Mouse (Mus musculus) lung, postnatal 10 days (tissue): ENCODE measurements at regions not wholly inside any gene's neighbourhood (a gene's known extent, or its start where the extent isn't known, plus 50 kb on each side); places are given as distances from the start of the nearest gene placed in this dataset.
A peak's percentile ranks its signal among the peaks of the same experiment; 100 is the strongest.

Experiments used
- DNase-seq: peaks from one replicate; pipeline ENCODE4 v3.0.0; 2021

GRCm38 (mm10) chr6:127355112-127355511 lies 91.5 kb upstream of the Parp11 start:
- no peak for DNase-seq

- DNase-seq: peak; percentile 31
These were observed 90.2 kb upstream of the Parp11 start for GRCm38 (mm10) chr6:127356442-127356841.

GRCm38 (mm10) chr6:127358805-127359204 lies 87.8 kb upstream of the Parp11 start:
- no peak for DNase-seq

- peak; percentile 90 for DNase-seq
These were observed 87.2 kb upstream of the Parp11 start for GRCm38 (mm10) chr6:127359391-127359874.

GRCm38 (mm10) chr6:127362166-127362565 lies 84.5 kb upstream of the Parp11 start:
- no peak for DNase-seq

- DNase-seq: peak; percentile 9
These were observed 83.5 kb upstream of the Parp11 start for GRCm38 (mm10) chr6:127362966-127363752.

GRCm38 (mm10) chr6:127363871-127364590 lies 82.6 kb upstream of the Parp11 start:
- DNase-seq: no peak

GRCm38 (mm10) chr6:127364591-127365187 lies 82.0 kb upstream of the Parp11 start:
- no peak for DNase-seq

- no peak for DNase-seq
These were observed 81.4 kb upstream of the Parp11 start for GRCm38 (mm10) chr6:127365246-127365645.

GRCm38 (mm10) chr6:127365651-127366050 lies 81.0 kb upstream of the Parp11 start:
- no peak for DNase-seq

GRCm38 (mm10) chr6:127373052-127373451 lies 73.6 kb upstream of the Parp11 start:
- no peak for DNase-seq

- no peak for DNase-seq
These were observed 72.7 kb upstream of the Parp11 start for GRCm38 (mm10) chr6:127373797-127374463.

- DNase-seq: peak; percentile 30
These were observed 72.0 kb upstream of the Parp11 start for GRCm38 (mm10) chr6:127374464-127375143.

- DNase-seq: no peak
These were observed 71.5 kb upstream of the Parp11 start for GRCm38 (mm10) chr6:127375144-127375529.

- no peak for DNase-seq
These were observed 70.9 kb upstream of the Parp11 start for GRCm38 (mm10) chr6:127375711-127376199.

GRCm38 (mm10) chr6:127378701-127379100 lies 67.9 kb upstream of the Parp11 start:
- DNase-seq: no peak

GRCm38 (mm10) chr6:127379511-127379910 lies 67.1 kb upstream of the Parp11 start:
- peak; percentile 64 for DNase-seq

- DNase-seq: no peak
These were observed 65.3 kb upstream of the Parp11 start for GRCm38 (mm10) chr6:127381148-127381888.

- DNase-seq: no peak
These were observed 55.2 kb upstream of the Parp11 start for GRCm38 (mm10) chr6:127391258-127392011.

- DNase-seq: peak; percentile 47
These were observed 54.4 kb upstream of the Parp11 start for GRCm38 (mm10) chr6:127392012-127392798.
